Mouse (Mus musculus) spleen, embryonic (tissue): Measurements from ENCODE around the gene Btbd35f12.
"Not testable (repeated sequence)": the region's sequence is repeated elsewhere in the genome, so short reads cannot be mapped to it uniquely, and the experiment has no call there.

Source experiments
- CTCF ChIA-PET: fragments of 350-600 bp; sonication (Branson Sonifier 250); formaldehyde crosslinking; loops from one replicate; lab custom pipeline; 2022; lab: Charles Lee

Gene Btbd35f12

GRCm38 (mm10) chrX:33313079-33313478 is at the start of gene Btbd35f12:
Gene Btbd35f12 (plus strand): TSS chrX:33313379.
- CTCF ChIA-PET, result not testable (repeated sequence)

- CTCF ChIA-PET, result not testable (repeated sequence)
These were observed 40.1 kb downstream of the Btbd35f12 start for GRCm38 (mm10) chrX:33353254-33353653.
